Mouse (Mus musculus) cerebellum, adult 9-11 months (tissue): ENCODE data around the gene Gm45716.
A peak's percentile ranks its signal among the peaks of the same experiment; 100 is the strongest.

Experiments used
- DNase-seq: peaks from one replicate; pipeline ENCODE4 v3.0.0; 2022

Gene Gm45716

GRCm38 (mm10) chr11:90220022-90220645 lies 32.7 kb downstream of the Gm45716 start:
- DNase-seq, result no peak

- DNase-seq, result no peak
Measured at GRCm38 (mm10) chr11:90220750-90221149, 33.3 kb downstream of the Gm45716 start.

- no peak for DNase-seq
Measured at GRCm38 (mm10) chr11:90224914-90225470, 37.5 kb downstream of the Gm45716 start.

GRCm38 (mm10) chr11:90227000-90227922 lies 39.8 kb downstream of the Gm45716 start:
- DNase-seq, result no peak

- DNase-seq, result no peak
Measured at GRCm38 (mm10) chr11:90228251-90228949, 40.9 kb downstream of the Gm45716 start.

GRCm38 (mm10) chr11:90229800-90230199 lies 42.3 kb downstream of the Gm45716 start:
- DNase-seq, result no peak

GRCm38 (mm10) chr11:90230671-90231070 lies 43.2 kb downstream of the Gm45716 start:
- DNase-seq, result no peak

GRCm38 (mm10) chr11:90231631-90232030 lies 44.1 kb downstream of the Gm45716 start:
- no peak for DNase-seq

- DNase-seq, result no peak
Measured at GRCm38 (mm10) chr11:90232685-90233084, 45.2 kb downstream of the Gm45716 start.

- DNase-seq, result no peak
Measured at GRCm38 (mm10) chr11:90235221-90235620, 47.7 kb downstream of the Gm45716 start.

GRCm38 (mm10) chr11:90237616-90238015 lies 50.1 kb downstream of the Gm45716 start:
- no peak for DNase-seq

- DNase-seq, result no peak
Measured at GRCm38 (mm10) chr11:90238657-90239056, 51.2 kb downstream of the Gm45716 start.

GRCm38 (mm10) chr11:90240652-90241330 lies 53.3 kb downstream of the Gm45716 start:
- DNase-seq, result no peak

- no peak for DNase-seq
Measured at GRCm38 (mm10) chr11:90241874-90242273, 54.4 kb downstream of the Gm45716 start.

- no peak for DNase-seq
Measured at GRCm38 (mm10) chr11:90243300-90243699, 55.8 kb downstream of the Gm45716 start.

GRCm38 (mm10) chr11:90245630-90246029 lies 58.1 kb downstream of the Gm45716 start:
- no peak for DNase-seq

GRCm38 (mm10) chr11:90246676-90247075 lies 59.2 kb downstream of the Gm45716 start:
- no peak for DNase-seq

- no peak for DNase-seq
Measured at GRCm38 (mm10) chr11:90247793-90248192, 60.3 kb downstream of the Gm45716 start.

- peak; percentile 98 for DNase-seq
Measured at GRCm38 (mm10) chr11:90249025-90249650, 61.7 kb downstream of the Gm45716 start, which contains the start of gene Mmd. Gene Mmd, plus strand, starts transcription at chr11:90249456.

- peak; percentile 57 for DNase-seq
Measured at GRCm38 (mm10) chr11:90249701-90250141, 62.2 kb downstream of the Gm45716 start.

- DNase-seq, result peak; percentile 36
Measured at GRCm38 (mm10) chr11:90250189-90250588, 62.7 kb downstream of the Gm45716 start.

- no peak for DNase-seq
Measured at GRCm38 (mm10) chr11:90250730-90251129, 63.2 kb downstream of the Gm45716 start.
